14 mouse cellular contexts compared by ENCODE assay signal in genomic region chr4:41505131-41505551, GRCm38 (mm10). TPM values are rescaled to one million over a fixed set of nuclear protein-coding genes. Genes with fewer than 3 reads are reported as not detected.
DNase-seq lines count a peak whose midpoint lies in the region; ATAC-seq and TF ChIP-seq lines count a peak whose summit lies in the region.
"Had no signal": no experiment of that assay in that cellular context is flagged by ENCODE, and none has a peak within 500 bp of the region (broad histone marks: within the 10 kb centered on the region; RNA-seq: fewer than 3 reads in every experiment).

No protein-coding gene starts in this region.

- H3K9me3 ChIP-seq in midbrain, embryonic 13.5 days = no peaks in the 10 kb centered on the region
- no peaks in the 10 kb centered on the region for H3K9me3 ChIP-seq in hindbrain, embryonic 12.5 days (replicated peaks)
- H3K9me3 ChIP-seq: embryonic facial prominence, embryonic 12.5 days; hindbrain, embryonic 10.5 days; neural tube, embryonic 12.5 days had no signal

- TF ChIP-seq POLR2A in testis, adult 2 months (IDR thresholded peaks at IDR 0.05; ENCODE audit: control insufficient read depth, low read depth, low read length) = no peak

- no peaks in the 10 kb centered on the region for H3K36me3 ChIP-seq in testis, adult 2 months (ENCODE audit: control insufficient read depth, insufficient read depth, low read length)
- H3K36me3 ChIP-seq in midbrain, embryonic 13.5 days = no peaks in the 10 kb centered on the region
- no peaks in the 10 kb centered on the region for H3K36me3 ChIP-seq in hindbrain, embryonic 12.5 days
- H3K36me3 ChIP-seq: embryonic facial prominence, embryonic 12.5 days; hindbrain, embryonic 10.5 days; neural tube, embryonic 12.5 days had no signal

- H3K4me2 ChIP-seq in midbrain, embryonic 13.5 days (replicated peaks) = no peak overlapping the region
- H3K4me2 ChIP-seq in hindbrain, embryonic 12.5 days (replicated peaks) = no peak overlapping the region
- H3K4me2 ChIP-seq: embryonic facial prominence, embryonic 12.5 days; neural tube, embryonic 12.5 days had no signal

- 50% methylated on average over 11 of the region's 11 CpGs for WGBS in midbrain, embryonic 13.5 days
- WGBS in hindbrain, embryonic 12.5 days = 59% methylated on average over 11 of the region's 11 CpGs

- peaks cover 44% of the 10 kb centered on the region for H3K4me1 ChIP-seq in testis, adult 2 months (ENCODE audit: control insufficient read depth, insufficient read depth, low read length)
- H3K4me1 ChIP-seq in midbrain, embryonic 13.5 days (replicated peaks) = peaks cover 35% of the 10 kb centered on the region
- peaks cover 30% of the 10 kb centered on the region for H3K4me1 ChIP-seq in hindbrain, embryonic 12.5 days

- peak; percentile 22 for DNase-seq in heart, adult 8-10 months (ENCODE audit: low spot score)
- no peak for DNase-seq in heart, postnatal 14 days
- no peak for DNase-seq in testis, postnatal 14 days (ENCODE audit: low spot score)
- DNase-seq in kidney, postnatal 36 days = peak; percentile 35 to 67
- peak; percentile 57 for DNase-seq in testis, postnatal 10 days (ENCODE audit: low spot score)
- DNase-seq: cerebellum, adult 11-12 months had no signal

- ATAC-seq in midbrain, embryonic 13.5 days = no peak
- ATAC-seq in hindbrain, embryonic 12.5 days (ENCODE audit: low FRiP score) = no peak
- ATAC-seq: Patski had no signal

- peak; percentile 36; the same call in 1 of the 2 replicates for TF ChIP-seq CTCF in testis, adult 2 months (IDR thresholded peaks at IDR 0.05; ENCODE audit: control insufficient read depth, insufficient read depth, insufficient replicate concordance, low read depth, low read length)

- intact Hi-C loops in heart, postnatal 14 days (cut with DNase I) = no loop called here

- H3K27me3 ChIP-seq in testis, adult 2 months (ENCODE audit: control insufficient read depth, insufficient read depth, low read length) = no peaks in the 10 kb centered on the region
- H3K27me3 ChIP-seq in midbrain, embryonic 13.5 days = peaks cover 36% of the 10 kb centered on the region
- peaks cover 34% of the 10 kb centered on the region for H3K27me3 ChIP-seq in hindbrain, embryonic 12.5 days
- H3K27me3 ChIP-seq: Patski had no signal

- H3K4me3 ChIP-seq in testis, adult 2 months (ENCODE audit: control insufficient read depth, low read depth, low read length) = peak overlapping the region; percentile 91
- no peak overlapping the region for H3K4me3 ChIP-seq in midbrain, embryonic 13.5 days (replicated peaks)
- H3K4me3 ChIP-seq in hindbrain, embryonic 12.5 days = no peak overlapping the region
- H3K4me3 ChIP-seq: embryonic facial prominence, embryonic 12.5 days; hindbrain, embryonic 10.5 days; neural tube, embryonic 12.5 days had no signal

- H3K9ac ChIP-seq in midbrain, embryonic 13.5 days (replicated peaks) = no peak overlapping the region
- no peak overlapping the region for H3K9ac ChIP-seq in hindbrain, embryonic 12.5 days
- H3K9ac ChIP-seq: embryonic facial prominence, embryonic 12.5 days; neural tube, embryonic 12.5 days had no signal

- no peak overlapping the region for H3K27ac ChIP-seq in testis, adult 2 months (ENCODE audit: control insufficient read depth, insufficient read depth, low read depth, low read length)
- no peak overlapping the region for H3K27ac ChIP-seq in midbrain, embryonic 13.5 days
- no peak overlapping the region for H3K27ac ChIP-seq in hindbrain, embryonic 12.5 days
- H3K27ac ChIP-seq: embryonic facial prominence, embryonic 12.5 days; hindbrain, embryonic 10.5 days; neural tube, embryonic 12.5 days had no signal

RNA-seq across cellular contexts. Expression of gene AI464131, which starts 2.3 kb away (rescaled TPM):
- total RNA-seq in heart, adult 8-10 months (2022) = 10 to 100 TPM; 12.6 to 16.0 (median 13.7) TPM
- 10 to 100 TPM; 10.2 to 10.3 TPM for total RNA-seq in heart, postnatal 14 days (2021)
- 9.8 and 11.1 TPM in 2 replicates for polyA plus RNA-seq in testis, adult 2 months (2012; rRNA removed)
- 5.5 and 5.7 TPM in 2 replicates for polyA plus RNA-seq in midbrain, embryonic 13.5 days (2015; fragmentation: Nextera tagmentation; extraction: Ambion mirVana)
- 10.1 and 11.9 TPM in 2 replicates for polyA plus RNA-seq in hindbrain, embryonic 12.5 days (2016; fragmentation: Nextera tagmentation; extraction: Ambion mirVana)

RNA-seq across cellular contexts. Expression of gene 1110017D15Rik, which starts 12.0 kb away (rescaled TPM):
- total RNA-seq in heart, adult 8-10 months (2022) = under 1 TPM in 1 of 4 experiments, not detected in 3; 0.41 TPM
- under 1 TPM in 1 of 2 experiments, not detected in 1; 0.69 TPM for total RNA-seq in heart, postnatal 14 days (2021)
- polyA plus RNA-seq in testis, adult 2 months (2012; rRNA removed) = 1,051 and 1,062 TPM in 2 replicates
- 8.3 and 8.5 TPM in 2 replicates for polyA plus RNA-seq in midbrain, embryonic 13.5 days (2015; fragmentation: Nextera tagmentation; extraction: Ambion mirVana)
- polyA plus RNA-seq in hindbrain, embryonic 12.5 days (2016; fragmentation: Nextera tagmentation; extraction: Ambion mirVana) = 11.3 and 12.9 TPM in 2 replicates
- total RNA-seq: megakaryocyte progenitor cell, adult 5-6 weeks had no signal

RNA-seq across cellular contexts. Expression of gene Nudt2, which starts 40.2 kb away (rescaled TPM):
- total RNA-seq in heart, adult 8-10 months (2022) = 10 to 100 TPM; 32.9 to 48.6 (median 39.2) TPM
- total RNA-seq in heart, postnatal 14 days (2021) = 10 to 100 TPM; 24.6 to 25.8 TPM
- 12.6 and 14.3 TPM in 2 replicates for polyA plus RNA-seq in testis, adult 2 months (2012; rRNA removed)
- polyA plus RNA-seq in midbrain, embryonic 13.5 days (2015; fragmentation: Nextera tagmentation; extraction: Ambion mirVana) = 62.0 and 62.7 TPM in 2 replicates
- 56.9 and 59.5 TPM in 2 replicates for polyA plus RNA-seq in hindbrain, embryonic 12.5 days (2016; fragmentation: Nextera tagmentation; extraction: Ambion mirVana)

RNA-seq across cellular contexts. Expression of gene Kif24, which starts 40.5 kb away (rescaled TPM):
- total RNA-seq in heart, adult 8-10 months (2022) = under 1 TPM; 0.22 to 0.63 (median 0.43) TPM
- 1 to 10 TPM; 1.2 to 1.4 TPM for total RNA-seq in heart, postnatal 14 days (2021)
- 11.3 and 11.9 TPM in 2 replicates for polyA plus RNA-seq in testis, adult 2 months (2012; rRNA removed)
- polyA plus RNA-seq in midbrain, embryonic 13.5 days (2015; fragmentation: Nextera tagmentation; extraction: Ambion mirVana) = 5.2 and 6.3 TPM in 2 replicates
- 9.5 and 9.6 TPM in 2 replicates for polyA plus RNA-seq in hindbrain, embryonic 12.5 days (2016; fragmentation: Nextera tagmentation; extraction: Ambion mirVana)

Comparison
In these comparisons a context has a peak if more than half of its experiments do, and no peak if none do; other contexts are left out.
1. DNase-seq: peak in heart, adult 8-10 months (single experiment), kidney, postnatal 36 days (2 of 2) and testis, postnatal 10 days (single experiment); none in heart, postnatal 14 days (0 of 2) and testis, postnatal 14 days (single experiment).
2. RNA of gene 1110017D15Rik, which starts 12.0 kb away (polyA plus RNA-seq): 1,051 to 1,062 TPM in testis, adult 2 months; 11.3 to 12.9 TPM in hindbrain, embryonic 12.5 days and 8.3 to 8.5 TPM in midbrain, embryonic 13.5 days; every median in the first group is over 10 times any median in the second.